Mouse (Mus musculus) bone marrow macrophage, adult 2 months (primary cell): ENCODE data around the gene Zfp871. TPM values are rescaled to one million over a fixed set of nuclear protein-coding genes. Genes with fewer than 3 reads are reported as not detected.

Source experiments
- H3K27ac ChIP-seq: 2 replicates; pipeline ENCODE4 v1.5.1; 2012; ENCODE audit warnings: low read depth, low read length; ENCODE audit not compliant: insufficient read depth
- H3K4me1 ChIP-seq: 2 replicates; pipeline ENCODE4 v1.6.1; 2012; ENCODE audit warnings: low read length; ENCODE audit not compliant: control insufficient read depth, insufficient read depth
- H3K4me3 ChIP-seq: 2 replicates; pipeline ENCODE4 v1.5.1; 2012; ENCODE audit warnings: mild to moderate bottlenecking, low read length, moderate library complexity; ENCODE audit not compliant: insufficient read depth
- CTCF ChIP-seq: IDR thresholded peaks from 2 replicates; pipeline ENCODE4 v1.5.1; 2012; ENCODE audit warnings: low read depth, mild to moderate bottlenecking, low read length, moderate library complexity
- POLR2A ChIP-seq: IDR thresholded peaks from 2 replicates; pipeline ENCODE4 v1.6.1; 2012; ENCODE audit warnings: mild to moderate bottlenecking, low read depth, low read length, borderline replicate concordance
- polyA plus RNA-seq: library from polyadenylated mRNA; stranded (reverse); fragments of >200 nt; gene quantifications from 2 replicates; pipeline ENCODE4 v1.2.4, GENCODE M21; 2012; ENCODE audit not compliant: missing spikeins, insufficient read depth, insufficient read length

The Zfp871 gene
- polyA plus RNA-seq, 1 experiment, result 44.6 TPM

DNA sequence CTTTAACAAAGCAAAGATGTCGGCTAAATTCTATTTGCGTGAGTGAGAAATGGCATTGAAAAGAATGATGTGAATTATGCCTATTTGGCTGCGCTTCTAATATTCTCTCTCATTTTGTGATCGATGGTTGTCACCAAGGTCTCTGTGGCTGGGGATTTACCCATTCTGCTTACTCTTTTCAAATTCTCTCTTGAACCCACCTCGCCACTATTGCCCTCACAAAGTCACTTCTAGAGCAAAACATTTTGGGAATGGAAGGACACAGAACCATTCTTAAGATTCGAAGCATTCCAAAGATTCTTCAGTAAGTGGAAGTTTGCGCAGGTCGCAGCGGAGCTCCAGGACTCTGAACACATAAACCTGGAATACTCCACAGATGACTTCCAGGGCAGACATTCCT is 489 bp upstream of the Zfp871 start:
- no peak overlapping the region for H3K27ac ChIP-seq
- TF ChIP-seq POLR2A (no peak), CTCF (no peak)
- peaks cover 15% of the 10 kb centered on the region for H3K4me1 ChIP-seq
- H3K4me3 ChIP-seq, result peak overlapping the region; percentile 99; the same call in 1 of the 2 replicates

DNA sequence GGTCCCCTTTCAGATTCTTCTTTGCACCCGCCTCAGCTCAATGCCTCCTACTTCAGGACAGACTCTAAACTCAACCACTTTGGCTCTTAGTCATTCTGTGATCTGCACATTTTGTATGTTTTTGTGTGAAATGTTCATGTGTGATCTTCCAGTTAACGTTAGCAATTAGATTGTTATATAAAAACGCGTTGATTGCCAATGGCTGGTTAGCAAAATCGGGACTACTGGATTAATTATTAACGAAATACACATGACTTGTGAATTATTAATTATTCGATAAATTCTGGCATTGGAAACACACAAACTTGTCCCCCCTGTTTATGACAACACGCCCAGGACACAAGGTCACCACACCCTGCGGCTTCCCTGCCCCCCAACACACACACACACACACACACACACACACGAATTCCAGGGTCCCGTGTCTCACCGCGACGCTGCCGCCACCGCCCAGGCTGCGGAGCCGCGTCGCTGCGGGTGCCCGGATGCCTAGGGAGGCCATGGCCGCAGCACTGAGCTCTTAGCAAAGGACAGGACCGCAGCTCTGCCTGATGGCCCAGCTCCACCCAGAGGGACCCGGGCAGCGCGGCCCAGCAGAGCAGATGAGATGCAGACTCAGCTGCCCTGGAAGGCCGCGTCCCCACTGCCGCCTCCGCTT is 522 bp downstream of the Zfp871 start:
- peak overlapping the region; percentile 88 for H3K27ac ChIP-seq
- TF ChIP-seq CTCF, result no peak
- TF ChIP-seq POLR2A, result no peak
- H3K4me1 ChIP-seq, result peaks cover 15% of the 10 kb centered on the region
- peak overlapping the region; percentile 99 for H3K4me3 ChIP-seq

DNA sequence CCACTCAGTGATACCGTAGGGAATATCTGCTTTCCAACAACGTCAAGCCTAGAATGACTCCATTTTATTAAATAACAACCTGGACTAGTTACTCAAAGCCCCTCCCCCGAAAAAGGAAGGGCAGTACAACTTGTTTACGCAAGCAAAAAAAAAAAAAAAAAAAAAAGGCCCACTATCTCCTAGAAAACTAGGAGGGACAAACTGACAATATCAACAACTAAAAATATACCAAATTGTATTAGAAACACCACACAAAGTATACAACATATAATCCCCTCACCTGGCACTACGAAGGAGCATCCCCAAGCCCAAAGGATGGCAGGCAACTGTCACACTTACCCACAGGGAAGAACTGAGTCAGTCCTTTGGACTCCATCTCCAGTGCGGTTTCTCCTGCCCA is 1.1 kb downstream of the Zfp871 start:
- Histone ChIP-seq H3K4me3 (peak overlapping the region; percentile 99), H3K27ac (no peak overlapping the region), H3K4me1 (peaks cover 15% of the 10 kb centered on the region)
- no peak for TF ChIP-seq CTCF
- TF ChIP-seq POLR2A, result no peak

DNA sequence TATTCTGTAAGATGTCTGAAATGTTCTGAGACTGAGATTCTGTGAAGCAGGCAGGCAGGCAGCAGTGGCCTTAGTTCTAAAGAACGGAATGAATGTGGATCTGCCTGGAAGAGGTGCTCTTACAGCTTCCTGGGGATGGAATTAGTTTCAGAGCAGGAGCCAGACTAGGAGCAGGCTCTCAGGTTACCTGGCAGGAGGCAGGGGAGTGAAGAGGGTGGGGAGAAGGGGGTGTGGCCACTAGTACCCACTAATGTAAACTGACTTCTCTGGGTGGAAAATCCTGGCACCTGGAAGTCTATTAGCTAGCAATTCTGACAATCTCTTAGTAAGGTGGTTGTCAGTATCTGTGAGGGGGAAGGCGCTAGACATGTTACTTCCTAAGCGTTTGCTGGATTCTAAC is 2.4 kb downstream of the Zfp871 start:
- Histone ChIP-seq H3K27ac (no peak overlapping the region), H3K4me3 (no peak overlapping the region), H3K4me1 (peaks cover 15% of the 10 kb centered on the region)
- no peak for TF ChIP-seq CTCF
- no peak for TF ChIP-seq POLR2A

DNA sequence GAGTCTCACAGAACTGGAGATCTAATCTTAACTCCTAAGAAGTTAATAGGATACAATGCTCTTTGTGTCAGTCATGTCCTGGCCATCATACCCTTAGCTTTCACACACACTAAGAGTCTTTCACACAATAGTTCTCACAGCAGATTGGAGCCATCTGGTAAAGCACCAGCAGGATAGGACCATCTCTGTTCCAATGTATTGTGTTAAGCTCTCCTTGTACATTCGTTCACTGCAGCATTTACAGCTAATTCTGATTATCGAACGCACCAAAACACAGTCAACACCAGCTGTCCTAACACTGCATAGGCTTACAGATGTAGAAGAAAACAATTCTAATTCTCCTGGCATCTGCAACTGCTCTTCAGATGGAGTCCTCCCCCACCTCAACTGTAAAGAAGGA is 10.5 kb downstream of the Zfp871 start:
- TF ChIP-seq CTCF, result no peak
- TF ChIP-seq POLR2A, result no peak
- Histone ChIP-seq H3K4me3 (no peak overlapping the region), H3K4me1 (peaks cover 8% of the 10 kb centered on the region), H3K27ac (no peak overlapping the region)

DNA sequence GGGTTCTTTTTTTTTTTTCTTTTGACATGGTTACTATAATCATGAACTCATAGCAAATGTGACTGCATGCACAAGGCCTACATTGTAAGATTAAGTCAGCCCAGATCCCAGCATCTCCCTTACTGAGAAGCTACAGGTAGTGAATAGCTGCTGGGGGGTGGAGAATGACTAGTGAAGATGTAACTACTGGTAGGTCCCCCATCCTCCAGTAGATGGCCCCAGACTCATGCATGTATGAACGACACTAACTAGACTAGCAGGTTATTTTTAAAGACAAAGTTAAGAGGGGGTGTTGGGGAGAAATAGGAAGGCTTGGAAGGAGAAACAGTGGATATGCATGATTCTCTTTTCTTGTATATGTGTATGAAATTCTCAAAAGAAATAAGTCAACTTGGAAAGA is 16.9 kb downstream of the Zfp871 start:
- Histone ChIP-seq H3K27ac (no peak overlapping the region), H3K4me3 (no peak overlapping the region), H3K4me1 (no peaks in the 10 kb centered on the region)
- no peak for TF ChIP-seq CTCF
- TF ChIP-seq POLR2A, result no peak

DNA sequence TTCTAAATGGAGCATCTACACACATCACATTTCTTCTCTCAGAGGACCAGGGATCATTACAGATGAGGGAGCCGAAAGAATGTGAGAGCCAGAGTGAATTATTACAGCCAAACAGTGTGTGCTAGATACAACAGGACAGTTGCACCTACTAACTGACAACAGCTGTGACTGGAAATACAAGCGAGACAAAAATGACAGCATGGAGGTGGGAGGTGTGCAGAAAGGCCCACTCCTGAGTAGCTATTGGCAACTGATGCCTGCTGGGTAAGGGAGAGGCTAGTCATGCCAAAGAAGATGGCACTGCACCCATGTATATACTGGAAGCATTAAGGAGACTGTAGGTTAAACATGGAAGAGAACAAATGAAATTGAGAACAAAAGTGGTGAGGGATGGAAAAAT is 21.7 kb downstream of the Zfp871 start:
- Histone ChIP-seq H3K4me3 (no peak overlapping the region), H3K4me1 (no peaks in the 10 kb centered on the region), H3K27ac (no peak overlapping the region)
- TF ChIP-seq POLR2A (no peak), CTCF (no peak)

DNA sequence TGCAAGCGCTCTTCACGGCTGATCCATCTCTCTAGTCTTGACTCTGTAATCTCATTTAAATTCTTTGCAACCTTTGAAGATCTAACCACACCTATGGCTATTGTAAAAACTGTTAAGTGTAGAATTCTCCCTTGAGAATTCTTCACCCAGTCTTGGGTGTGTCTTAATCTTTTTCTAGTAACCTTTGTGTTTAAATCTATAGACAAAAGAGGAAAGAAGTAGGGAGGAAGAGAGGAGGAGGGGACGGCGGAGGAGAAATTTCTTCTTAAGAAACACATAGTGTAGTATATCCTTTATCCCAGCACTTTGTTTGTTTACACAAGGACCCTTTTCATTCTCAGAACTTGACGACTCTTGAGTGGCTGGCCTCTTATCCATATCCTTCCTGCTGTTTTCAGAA is 30.8 kb downstream of the Zfp871 start:
- no peak for TF ChIP-seq CTCF
- TF ChIP-seq POLR2A, result no peak
- H3K4me3 ChIP-seq, result no peak overlapping the region
- no peak overlapping the region for H3K27ac ChIP-seq
- H3K4me1 ChIP-seq, result no peaks in the 10 kb centered on the region

DNA sequence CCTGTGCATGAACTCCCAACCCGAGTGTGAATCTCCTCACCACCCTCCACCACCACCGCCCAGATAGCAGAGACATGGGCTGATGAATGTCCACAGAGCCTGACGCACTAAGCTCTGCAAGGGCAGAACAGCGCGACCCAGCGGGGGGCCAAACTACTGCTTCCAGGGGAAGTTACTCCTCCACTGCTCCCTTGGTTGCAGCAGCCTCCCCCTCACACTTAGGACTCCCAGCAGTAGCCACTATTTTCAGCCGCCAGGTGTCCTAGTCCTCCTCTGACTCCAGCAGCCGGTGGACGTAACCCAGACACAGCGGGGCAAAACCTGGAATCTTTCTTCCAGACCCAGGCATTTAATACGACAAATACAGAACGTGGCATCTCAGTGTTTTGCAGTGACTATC is 34.5 kb downstream of the Zfp871 start:
- TF ChIP-seq POLR2A (no peak), CTCF (no peak)
- H3K4me1 ChIP-seq, result no peaks in the 10 kb centered on the region
- H3K27ac ChIP-seq, result no peak overlapping the region
- H3K4me3 ChIP-seq, result no peak overlapping the region

DNA sequence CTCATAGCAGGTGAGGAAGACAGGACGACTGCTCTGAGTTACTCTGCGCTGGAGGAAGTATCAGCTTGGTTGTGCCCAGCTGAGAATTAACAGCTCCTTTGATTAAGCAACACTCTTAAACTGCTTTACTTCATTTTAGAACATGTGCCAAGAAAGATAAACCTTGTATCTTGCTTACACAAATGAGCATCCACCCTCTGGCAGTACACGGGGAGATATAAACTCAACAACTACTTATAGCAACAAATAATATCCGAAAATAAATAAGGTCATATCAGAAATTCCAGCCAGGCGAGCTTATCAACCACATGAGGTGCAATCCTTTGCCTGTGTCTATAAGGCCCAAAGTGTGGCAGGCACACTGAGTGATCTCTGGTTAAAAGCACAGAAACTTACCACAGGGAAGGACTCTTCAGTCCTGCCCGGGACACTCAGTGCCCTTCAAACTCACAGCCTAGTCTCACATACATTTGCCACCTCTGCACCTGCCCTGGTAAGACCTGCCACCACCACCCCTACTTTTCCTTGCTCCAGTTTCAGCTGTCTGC is 35.2 kb downstream of the Zfp871 start:
- H3K4me3 ChIP-seq, result no peak overlapping the region
- H3K27ac ChIP-seq, result no peak overlapping the region
- TF ChIP-seq CTCF (no peak), POLR2A (no peak)
- no peaks in the 10 kb centered on the region for H3K4me1 ChIP-seq
